Mouse (Mus musculus): ENCODE measurements around the gene Tlr9.

The Tlr9 gene

DNA sequence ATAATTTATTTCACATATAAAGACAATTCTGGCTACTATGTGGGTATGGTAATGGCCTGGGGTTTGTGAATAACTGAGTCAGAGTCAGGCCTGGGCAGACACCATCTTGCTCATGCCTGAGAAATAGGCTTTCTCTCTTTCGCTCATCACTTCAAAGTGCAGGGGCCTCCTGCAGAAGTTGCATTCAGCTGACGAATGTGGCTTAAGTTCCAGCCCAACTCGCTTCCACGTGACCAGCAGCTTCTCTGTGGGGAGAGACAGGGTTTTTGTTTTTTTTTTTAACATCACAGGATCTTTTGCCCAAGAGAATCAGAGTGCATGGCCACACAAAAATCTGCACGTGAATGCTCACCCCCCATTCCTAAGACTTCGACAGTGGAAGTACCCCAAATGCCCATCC, 11.6 kb downstream of the Tlr9 start:
- DNase-seq: no peak

DNA sequence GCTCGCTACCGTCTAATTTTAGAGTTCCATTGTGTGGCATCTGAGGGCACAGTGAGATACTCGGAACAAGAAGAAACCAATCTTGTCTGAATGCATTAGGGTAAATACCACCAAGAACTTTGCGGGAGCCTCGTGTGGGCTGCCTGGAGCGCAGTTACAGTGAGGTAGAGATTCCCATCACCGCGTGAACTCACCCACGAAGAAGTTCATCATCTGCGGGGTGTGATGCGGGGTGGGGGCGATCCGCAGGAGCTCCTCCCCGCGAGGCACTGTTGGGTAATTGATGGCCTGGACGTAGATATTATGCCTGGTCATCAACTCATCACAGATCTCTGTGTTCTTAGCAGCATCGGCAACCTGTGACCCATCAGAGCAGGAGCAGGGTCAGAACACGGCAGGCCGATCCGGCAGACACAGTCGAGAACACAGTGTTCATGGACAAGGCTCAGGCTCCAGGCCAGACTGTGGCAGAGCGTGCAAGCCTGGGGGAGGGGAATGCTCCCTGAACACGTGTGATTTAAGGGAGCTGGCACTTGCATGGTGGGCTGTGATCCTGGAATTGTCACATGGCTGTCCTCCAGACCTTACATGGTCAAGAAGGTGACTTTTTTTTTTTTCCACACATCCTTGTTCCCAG, 12.9 kb downstream of the Tlr9 start:
- DNase-seq: no peak

- no peak for DNase-seq
These were observed 13.9 kb downstream of the Tlr9 start for GRCm38 (mm10) chr9:106236156-106236817.

DNA sequence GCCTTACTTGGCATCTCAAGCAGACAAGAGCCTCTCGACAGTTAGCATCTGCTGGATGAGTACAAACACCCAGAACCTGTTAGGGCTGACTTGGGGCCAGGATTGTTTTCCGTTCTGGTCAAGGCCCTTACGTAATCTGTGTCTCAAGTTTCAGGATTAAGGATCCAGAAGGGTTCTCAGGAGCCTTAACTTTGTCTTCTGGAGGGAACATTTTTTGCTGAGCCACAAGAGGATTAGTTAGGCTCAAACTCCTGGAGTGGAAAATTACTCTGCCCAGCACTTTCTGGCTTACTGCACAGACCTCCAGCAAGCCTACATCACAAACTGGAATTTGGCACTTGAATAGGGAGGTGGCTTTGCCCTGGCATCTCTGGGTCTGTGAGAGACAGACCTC, 14.4 kb downstream of the Tlr9 start:
- no peak for DNase-seq

- no peak for DNase-seq
These were observed 15.0 kb downstream of the Tlr9 start for GRCm38 (mm10) chr9:106237401-106237800.

GRCm38 (mm10) chr9:106237878-106238277, 15.5 kb downstream of the Tlr9 start:
- DNase-seq: no peak

- DNase-seq: no peak
These were observed 19.3 kb downstream of the Tlr9 start for GRCm38 (mm10) chr9:106241541-106242164.

DNA sequence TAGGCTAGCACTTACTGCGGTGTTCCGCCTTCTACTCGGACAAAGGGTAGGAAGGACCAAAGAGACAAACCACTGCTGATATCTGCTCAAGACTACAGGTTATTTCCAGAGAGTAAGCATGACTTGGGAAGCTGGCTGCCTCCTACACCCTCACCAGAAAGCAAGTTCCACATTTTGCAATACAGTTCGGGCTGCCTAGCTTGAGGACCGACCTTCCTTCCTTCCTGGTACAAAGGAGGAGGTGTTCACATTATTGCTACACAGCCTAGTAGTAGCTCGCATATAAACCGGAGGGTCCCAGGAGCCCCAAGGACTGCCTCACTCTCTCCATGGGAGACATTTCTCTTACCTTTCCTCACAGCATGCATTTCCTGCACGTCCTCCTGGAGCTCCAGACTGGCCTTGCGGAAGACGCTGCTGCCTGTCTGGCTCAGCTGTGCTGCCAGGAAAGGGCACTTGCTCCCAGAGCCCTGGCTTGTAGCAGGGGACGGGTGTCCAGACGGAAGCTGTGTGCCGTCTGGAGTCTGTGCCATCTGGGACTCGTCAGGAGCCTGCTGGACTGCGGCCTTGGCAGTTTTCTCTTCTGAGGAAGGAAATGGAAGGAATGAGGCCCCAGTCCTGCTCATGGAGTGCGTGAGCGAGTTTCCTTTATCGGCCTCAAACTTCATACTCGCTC, 20.6 kb downstream of the Tlr9 start:
- peak; percentile 92 for DNase-seq

GRCm38 (mm10) chr9:106249550-106249949, 27.2 kb downstream of the Tlr9 start:
- peak; percentile 54 for DNase-seq

DNA sequence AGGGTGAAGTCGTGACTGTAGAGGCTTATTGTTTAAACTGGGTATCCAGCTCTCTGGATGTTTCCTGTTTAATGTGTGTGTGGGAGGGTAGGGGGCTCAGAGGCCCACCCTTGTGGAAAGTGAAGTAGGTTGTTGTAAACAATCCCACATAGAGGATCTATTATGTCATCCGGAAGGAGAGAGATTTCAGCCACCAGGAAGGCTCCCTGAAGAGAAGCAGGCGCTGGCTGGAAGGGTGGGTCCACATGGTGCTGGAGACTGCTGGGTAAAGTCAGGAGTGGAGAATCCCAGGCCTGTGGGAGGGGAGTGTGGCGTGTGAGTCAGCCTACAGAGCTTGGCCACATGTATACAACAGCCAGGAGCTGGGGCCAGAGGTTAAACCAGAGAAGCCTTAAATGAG, 27.8 kb downstream of the Tlr9 start:
- no peak for DNase-seq

GRCm38 (mm10) chr9:106251066-106251465, 28.7 kb downstream of the Tlr9 start:
- DNase-seq: no peak

DNA sequence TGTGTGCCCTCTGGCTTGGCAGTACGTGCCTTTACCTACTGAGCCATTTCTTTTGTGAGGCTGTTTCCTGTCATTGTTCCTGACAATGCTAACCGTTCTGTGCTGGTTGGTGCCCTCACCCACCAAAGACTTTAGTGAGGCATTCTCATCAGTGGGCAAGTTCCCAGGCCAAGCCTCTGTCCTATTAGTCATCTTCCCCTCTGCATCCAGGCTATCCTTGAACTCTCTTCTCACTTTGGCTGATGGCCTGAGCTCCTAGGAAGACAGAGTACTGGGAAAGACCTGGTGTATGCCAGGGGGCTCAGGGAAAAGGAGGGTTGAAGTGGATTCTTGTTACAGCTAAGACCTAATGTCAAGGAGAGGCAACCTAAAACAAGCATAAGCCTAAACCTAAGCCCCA, 31.6 kb downstream of the Tlr9 start:
- DNase-seq: no peak

GRCm38 (mm10) chr9:106258412-106258811, 36.0 kb downstream of the Tlr9 start:
- no peak for DNase-seq

GRCm38 (mm10) chr9:106258990-106259389, 36.6 kb downstream of the Tlr9 start:
- no peak for DNase-seq

DNA sequence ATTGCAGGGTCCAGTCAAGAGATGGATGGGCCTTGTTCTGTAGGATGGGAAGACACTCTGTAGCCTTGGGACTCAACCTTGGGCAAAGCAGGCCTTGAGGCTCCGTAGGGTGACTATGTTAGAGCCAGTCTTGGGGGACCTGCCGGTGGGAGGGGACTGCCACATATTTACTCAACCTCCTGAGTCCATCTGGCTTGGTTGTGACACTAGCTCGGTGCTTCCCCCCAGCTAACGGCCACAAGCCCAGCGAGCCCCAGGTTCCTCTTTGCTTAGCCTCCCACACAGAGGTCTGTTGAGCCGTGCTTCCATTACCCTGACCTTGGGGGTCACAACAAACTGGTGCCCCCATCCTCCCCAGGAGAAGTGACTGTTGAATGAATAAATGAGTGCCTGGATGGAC, 38.7 kb downstream of the Tlr9 start:
- DNase-seq: no peak

- DNase-seq: no peak
These were observed 39.1 kb downstream of the Tlr9 start for GRCm38 (mm10) chr9:106261491-106261890.

DNA sequence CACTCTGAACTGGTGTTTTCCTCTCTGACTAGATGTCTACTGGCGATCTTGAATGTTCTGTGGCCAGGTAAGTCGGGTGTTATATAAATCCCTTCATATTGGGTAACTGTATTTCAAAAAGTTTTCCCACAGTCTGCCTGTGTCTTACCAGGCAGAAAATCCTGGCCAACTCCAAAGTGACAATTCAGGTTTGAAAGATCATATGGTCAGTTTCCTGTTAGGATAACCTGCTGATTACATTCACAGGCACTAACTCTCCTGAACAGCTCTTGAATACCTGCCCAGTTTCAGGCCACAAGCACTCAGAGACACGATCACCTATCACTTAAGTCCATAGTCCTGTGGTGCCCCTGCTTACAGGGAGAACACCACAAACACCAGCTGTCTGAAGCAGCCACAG, 39.7 kb downstream of the Tlr9 start:
- no peak for DNase-seq

DNA sequence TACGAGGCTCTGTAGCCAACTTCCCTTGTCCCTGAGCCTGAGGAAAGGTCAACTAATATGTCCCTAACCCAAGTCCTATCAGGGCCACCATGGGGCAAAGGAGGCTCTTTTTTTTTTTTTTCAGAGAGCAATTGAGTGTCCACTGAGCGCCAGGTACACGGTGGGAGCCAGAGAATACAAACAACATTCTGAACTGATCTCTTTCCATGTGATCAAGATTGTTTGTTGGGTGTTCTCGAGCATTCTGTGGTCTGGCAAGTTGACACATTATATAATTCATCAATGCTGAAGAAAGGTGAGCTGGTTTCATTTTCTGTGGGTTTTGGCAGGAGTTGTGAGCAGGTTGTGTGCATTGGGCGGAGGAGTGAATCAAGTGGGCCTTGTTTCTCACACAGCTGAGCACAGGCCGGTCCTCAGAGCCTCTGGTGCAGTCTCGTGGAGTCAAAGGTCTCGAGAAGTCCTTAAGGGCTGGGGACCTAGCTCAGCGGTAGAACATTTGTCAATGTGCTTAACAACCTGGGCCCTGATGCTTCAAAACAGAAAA, 41.1 kb downstream of the Tlr9 start:
- no peak for DNase-seq

- DNase-seq: no peak
These were observed 43.1 kb downstream of the Tlr9 start for GRCm38 (mm10) chr9:106265358-106266075.

DNA sequence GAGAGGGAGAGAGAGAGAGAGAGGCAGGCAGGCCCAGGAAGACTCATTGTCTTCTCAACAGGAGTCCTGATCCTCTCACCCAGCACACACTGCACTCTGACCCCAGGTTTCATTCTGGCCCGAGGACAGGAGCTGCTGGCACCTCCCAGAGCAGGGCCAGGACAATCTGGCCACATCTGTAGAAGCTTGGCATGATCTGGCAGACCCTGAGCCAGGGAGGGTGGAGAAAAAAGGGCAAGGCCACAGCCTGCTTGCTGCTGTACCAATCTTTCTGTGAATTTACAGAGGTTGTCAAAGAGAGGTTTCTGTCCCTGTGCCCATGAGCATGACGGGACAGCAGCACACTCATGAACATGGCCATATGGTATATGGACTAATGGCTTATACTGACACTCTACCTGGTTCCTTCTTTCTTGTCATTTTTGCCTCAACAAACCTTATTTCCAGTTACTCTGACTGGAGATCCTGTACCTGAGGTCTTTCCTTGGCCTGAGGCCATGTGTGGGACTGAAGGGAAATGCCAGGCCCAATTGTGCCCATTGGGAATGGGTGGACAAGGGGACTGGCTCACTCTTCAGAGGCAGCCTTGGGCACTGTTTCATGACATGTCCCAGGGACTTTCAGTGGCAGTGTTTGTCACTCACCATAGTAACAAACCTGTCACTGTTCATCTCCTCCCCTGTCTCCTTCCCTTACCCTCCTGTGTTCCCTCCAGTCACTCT, 44.7 kb downstream of the Tlr9 start:
- no peak for DNase-seq

- no peak for DNase-seq
These were observed 46.0 kb downstream of the Tlr9 start for GRCm38 (mm10) chr9:106268421-106268820.

DNA sequence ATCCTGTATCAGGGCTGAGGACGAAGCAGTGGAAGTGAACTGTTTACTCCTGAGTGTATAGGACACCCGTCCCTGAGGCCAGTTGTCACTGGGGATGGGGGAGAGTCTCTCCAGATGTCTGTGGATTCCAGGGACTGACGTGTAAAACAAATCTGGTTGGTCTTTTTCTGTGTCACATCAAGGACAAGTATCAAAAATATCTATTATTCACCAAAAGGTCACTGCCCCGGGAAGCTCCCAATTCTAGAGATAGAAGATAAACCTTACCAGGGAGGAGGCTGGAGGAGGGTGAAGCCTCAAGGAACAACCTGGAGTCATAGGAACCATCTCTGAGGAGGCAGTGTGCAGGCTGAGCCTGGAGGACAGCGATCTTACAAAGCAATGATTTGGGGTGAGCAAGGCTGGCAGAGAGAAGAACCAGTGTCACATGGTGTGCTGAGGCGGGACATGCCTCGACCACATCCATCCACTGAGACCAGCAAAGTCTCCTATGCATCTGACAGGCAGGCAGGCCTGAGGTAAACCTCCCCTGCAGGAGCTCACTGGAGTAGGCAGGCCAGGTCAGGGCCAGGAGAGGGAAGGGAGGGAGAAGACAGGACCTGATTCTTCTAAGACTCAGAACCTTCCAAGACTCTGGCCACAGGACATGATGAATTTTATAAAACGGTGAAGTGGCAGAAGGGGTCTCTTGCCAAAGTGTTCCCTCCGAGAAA, 46.8 kb downstream of the Tlr9 start:
- no peak for DNase-seq
